Mouse (Mus musculus) erythroblast, embryonic 14.5 days (primary cell): ENCODE data around the gene Lipc.

ENCODE experiments used
- GATA1 ChIP-seq: IDR thresholded peaks from 2 replicates; pipeline ENCODE4 v1.6.1; 2012; ENCODE audit warnings: low read length, inconsistent platforms, mixed read lengths
- TAL1 ChIP-seq: IDR thresholded peaks from 3 replicates; pipeline ENCODE4 v1.6.1; 2012; ENCODE audit warnings: low read length, inconsistent platforms, mixed read lengths

DNA sequence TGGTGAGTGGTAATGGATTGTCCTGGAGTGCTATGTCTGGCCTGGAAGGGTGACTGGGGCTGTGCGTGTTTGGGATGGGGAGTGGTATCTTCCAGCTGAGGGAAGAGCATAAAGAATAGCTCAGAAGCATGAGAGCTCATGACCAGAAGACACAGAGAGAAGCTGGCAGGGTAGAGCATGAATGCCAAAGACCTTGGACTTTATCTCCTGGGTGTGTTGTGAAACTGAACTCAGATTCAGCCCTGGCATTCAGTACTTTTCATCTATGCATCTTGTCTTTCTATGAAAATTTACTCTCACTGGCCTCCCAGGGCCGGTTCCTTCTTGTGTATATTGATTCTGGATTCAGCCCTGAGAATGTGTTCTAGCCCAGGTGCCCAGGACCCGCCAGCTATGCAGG is 127.9 kb downstream of the Lipc start:
- TF ChIP-seq GATA1 (no peak), TAL1 (no peak)
